Mouse (Mus musculus): ENCODE results near the gene Jam3.

The Jam3 gene

DNA sequence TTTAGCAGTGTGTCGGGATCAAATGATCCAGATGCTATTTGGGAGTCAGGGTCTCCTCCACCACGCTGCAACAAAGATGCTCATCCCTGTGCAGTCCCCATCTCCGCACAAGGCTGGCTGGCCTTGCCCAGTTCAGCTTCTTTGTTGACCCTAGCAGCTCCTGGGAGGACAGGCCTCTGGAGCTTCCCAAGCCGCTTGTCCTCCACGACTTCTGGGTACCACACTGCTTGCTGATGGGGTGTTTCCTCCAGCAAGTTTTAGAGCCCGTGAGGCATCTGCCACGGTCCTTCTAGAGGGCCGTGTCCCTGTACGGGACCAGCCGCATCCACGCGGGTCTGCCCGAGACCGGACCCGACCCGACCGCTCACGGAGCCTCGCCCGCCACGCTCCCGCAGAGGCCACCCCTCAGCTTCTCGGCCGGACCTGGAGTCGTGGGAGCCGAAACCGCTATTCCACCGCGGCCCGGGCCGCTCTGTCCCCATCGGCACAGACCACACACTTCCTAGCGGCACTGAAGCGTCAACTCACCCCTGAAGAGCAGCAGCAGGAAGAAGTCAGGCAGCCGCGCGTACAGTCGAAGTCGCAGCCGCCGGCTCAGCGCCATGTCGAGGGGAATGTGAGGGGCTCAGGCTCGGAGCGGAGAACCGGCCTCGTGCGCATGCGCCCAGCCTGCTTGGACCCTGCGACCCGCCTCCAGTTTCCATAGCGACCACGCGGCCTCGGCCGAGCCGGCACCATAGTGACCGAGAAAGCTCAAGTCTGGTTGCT is at the start of gene Jam3:
Jam3 (minus strand) TSS at position 659 of the 768 bp plus-strand sequence.
- peak; percentile 78 for DNase-seq (ENCODE audit: low read depth)

DNA sequence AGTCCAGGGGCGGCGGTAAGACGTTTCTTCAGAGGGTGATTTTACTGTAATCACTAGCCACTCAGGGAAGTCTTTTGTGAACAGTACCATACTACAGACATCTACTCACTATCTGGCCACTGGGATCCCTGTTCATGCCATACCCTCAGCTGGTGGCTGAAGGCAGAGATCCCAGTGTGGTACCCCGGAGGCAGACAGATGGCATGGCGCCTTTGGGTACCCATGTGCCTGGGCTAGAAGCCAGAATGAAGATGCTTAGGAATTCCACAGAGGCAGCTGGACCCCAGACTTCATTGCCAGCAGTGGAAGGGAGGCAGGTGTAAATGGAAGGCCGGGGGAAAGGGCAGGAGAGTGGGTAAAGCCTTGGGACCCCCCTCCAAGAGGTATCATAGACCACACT is 49.0 kb upstream of the Jam3 start:
- no peak for DNase-seq (ENCODE audit: low read depth)

DNA sequence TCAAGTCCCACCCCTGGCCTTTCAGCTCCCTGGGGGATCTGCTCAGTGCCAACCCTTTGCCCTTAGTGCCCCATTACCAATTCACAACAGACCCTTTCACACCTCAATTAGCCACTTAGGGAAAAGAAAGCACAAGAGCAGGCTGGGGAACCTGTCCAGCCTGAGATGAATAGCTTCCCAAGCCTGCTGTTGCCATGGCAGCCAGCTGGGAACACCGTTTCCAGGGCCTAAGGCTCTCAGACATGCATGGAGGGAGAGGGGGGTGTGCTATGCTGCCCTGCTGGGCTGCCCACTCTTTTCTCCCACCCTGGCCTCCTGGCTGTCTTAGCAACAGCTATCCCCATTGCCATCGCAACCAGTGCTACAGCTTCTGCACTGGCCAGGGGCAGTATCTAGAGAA is 47.9 kb upstream of the Jam3 start:
- no peak for DNase-seq (ENCODE audit: low read depth)

DNA sequence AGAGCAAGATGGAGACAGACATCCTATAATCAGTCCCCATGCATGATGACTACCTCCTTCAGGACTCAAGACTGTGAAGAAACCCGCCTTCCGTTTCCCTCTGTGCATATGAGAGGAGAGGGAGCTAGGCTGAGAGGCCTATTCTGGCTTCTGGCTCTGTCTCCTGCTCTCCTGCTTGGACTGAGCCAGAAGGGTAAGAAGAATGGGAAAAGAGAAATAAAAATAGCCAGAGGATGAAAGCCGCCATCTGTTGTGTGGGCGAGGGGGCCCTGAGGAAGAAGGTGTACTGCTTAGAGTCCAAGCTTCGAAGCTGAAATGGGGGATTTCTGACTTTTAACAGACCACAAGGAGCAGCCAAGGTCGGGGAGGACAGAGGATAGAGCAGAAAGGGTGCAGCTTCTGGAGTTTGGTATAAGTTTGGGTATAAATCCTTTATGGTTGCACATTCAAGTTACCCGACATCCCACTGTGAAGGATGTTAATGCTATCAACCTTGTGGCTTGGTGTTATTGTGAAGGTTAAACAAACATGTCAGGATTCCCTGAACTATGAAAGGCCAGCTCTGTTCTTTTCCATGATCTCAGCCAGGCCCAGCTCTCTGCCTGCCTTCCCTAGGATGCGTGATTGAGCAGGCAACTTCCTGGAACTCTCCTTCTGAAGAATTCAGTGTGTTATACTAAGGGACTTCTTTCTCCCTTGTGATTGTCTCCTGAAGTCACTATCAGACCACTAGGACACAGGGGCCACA is 46.4 kb upstream of the Jam3 start:
- DNase-seq (ENCODE audit: low read depth), result no peak

- DNase-seq (ENCODE audit: low read depth), result no peak
These were observed 38.4 kb upstream of the Jam3 start for GRCm38 (mm10) chr9:27193592-27194080.

GRCm38 (mm10) chr9:27192761-27193591 is 37.8 kb upstream of the Jam3 start:
- DNase-seq (ENCODE audit: low read depth), result no peak

- peak; percentile 88 for DNase-seq (ENCODE audit: low read depth)
These were observed 37.0 kb upstream of the Jam3 start for GRCm38 (mm10) chr9:27192001-27192760.

DNA sequence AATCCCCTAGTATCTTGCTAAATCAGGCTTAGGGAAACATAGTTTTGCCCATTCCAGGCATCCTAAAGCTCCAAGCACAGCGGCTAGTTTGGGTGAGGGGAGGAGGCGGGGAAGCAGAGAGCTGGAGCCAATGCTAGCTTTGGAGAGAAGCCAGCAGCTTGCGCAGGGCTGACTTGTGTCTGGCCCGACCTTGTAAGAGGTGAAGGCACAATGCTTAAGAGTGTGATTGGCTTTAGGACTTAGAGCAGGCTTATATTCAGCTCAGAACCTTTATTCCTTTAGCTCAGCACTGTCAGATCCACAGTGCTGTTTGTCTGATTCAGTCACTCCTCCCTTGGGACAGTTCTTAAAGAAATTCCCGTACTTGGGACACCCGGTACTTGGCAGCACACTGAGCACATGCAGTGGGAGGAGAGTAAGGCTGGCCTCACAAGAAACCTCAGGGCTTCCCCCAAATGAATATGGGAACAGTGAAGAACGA is 36.3 kb upstream of the Jam3 start:
- DNase-seq (ENCODE audit: low read depth), result peak; percentile 48

DNA sequence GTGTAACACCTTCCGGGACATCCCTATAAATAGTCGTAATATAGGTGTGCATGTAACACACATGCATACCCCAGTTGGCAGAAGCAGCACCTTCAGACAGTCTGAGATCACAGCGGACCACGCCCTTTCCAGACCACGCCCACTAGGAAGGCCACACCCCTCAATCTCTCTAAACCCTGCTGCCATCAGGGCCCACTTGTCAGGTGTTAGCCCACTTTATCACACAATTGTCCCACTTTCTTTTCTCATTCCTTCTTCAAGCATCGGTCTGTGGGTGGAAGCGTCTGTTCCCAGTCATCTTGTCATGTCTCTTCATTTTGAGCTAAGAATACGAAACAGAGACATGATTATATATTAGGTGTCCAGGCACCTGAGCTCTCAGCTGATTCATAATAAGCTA is 35.2 kb upstream of the Jam3 start:
- no peak for DNase-seq (ENCODE audit: low read depth)

- DNase-seq (ENCODE audit: low read depth), result no peak
These were observed 34.1 kb upstream of the Jam3 start for GRCm38 (mm10) chr9:27189306-27189705.

GRCm38 (mm10) chr9:27188677-27189241 is 33.5 kb upstream of the Jam3 start:
- no peak for DNase-seq (ENCODE audit: low read depth)

DNA sequence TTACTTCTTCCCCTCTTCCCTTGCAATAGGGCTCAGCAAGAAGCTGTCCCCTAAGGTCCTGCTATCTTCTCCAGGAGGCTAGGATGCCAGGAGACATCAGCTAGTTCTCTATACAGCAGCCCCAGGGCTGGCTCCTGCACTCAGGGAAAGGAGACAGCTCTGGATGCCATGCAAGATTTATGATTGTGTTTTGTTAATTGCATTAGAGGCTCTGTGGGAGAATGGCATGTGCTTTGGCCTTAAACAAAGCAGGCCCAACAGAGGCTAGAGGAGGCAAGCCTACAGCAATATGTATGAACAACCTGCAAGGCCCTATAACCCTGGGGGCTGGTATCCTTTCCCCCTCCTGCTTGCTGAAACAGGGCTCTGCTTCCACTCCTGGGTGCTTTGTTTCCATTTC is 30.6 kb upstream of the Jam3 start:
- DNase-seq (ENCODE audit: low read depth), result no peak

- DNase-seq (ENCODE audit: low read depth), result no peak
These were observed 26.9 kb upstream of the Jam3 start for GRCm38 (mm10) chr9:27182087-27182486.

- no peak for DNase-seq (ENCODE audit: low read depth)
These were observed 25.3 kb upstream of the Jam3 start for GRCm38 (mm10) chr9:27180492-27180891.

- DNase-seq (ENCODE audit: low read depth), result no peak
These were observed 23.7 kb upstream of the Jam3 start for GRCm38 (mm10) chr9:27178935-27179334.

- peak; percentile 54 for DNase-seq (ENCODE audit: low read depth)
These were observed 20.9 kb upstream of the Jam3 start for GRCm38 (mm10) chr9:27176154-27176553.

DNA sequence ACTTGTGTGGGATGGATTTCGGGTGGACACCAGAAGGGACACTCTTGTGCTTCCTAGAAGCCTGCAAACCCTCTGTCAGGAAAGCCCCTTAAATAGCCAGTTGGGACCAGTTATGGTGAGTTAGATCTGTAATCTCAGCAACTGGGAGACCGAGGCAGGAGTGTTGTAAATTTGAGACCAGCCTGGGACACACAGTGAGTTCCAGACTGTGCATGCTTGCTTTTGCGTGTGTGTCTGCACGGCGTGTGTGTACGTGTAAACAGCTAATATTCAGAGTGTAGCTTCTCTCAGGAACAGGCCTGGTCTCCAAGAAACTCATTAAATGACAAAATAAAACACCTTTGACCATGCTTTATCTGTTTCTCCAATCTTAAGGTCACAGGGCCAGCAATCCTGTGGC is 20.5 kb upstream of the Jam3 start:
- no peak for DNase-seq (ENCODE audit: low read depth)

GRCm38 (mm10) chr9:27175241-27175640 is 20.0 kb upstream of the Jam3 start:
- DNase-seq (ENCODE audit: low read depth), result no peak

DNA sequence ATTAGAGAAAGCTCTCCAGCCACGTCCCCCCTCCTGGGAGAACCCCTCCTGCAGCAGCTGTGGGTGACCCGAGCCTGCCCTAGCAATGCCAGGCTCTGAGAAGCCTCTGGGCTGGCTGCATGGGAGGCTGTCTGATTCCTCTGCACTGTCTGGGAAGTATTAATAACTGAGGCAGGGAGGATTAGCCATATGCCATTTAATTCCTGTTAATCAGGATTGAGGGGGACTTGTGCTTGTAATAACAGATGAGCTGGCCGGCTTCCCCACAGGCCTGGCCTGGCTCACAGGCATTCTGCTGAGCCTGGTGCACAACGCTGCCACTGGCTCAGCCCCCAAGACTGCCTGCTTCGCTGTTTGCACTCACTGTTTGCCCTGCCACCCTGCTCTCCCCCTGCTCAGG is 18.9 kb upstream of the Jam3 start:
- DNase-seq (ENCODE audit: low read depth), result no peak

DNA sequence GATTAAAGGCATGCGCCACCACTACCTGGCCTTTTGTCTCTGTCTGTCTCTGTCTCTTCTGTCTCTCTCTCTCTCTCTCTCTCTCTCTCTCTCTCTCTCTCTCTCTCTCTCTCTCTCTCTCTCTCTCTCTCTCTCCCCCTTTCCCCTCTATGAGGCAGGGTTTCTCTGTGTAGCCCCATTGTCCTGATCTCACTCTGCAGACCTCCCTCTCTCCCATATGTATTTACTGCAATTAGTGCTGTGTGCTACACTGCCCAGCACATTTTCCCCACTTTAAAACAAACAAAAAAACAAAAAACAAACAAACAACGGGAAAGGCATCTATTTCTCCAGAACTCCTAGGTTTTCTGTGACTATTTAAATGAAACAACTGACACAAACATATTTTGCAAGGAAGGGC is 18.4 kb upstream of the Jam3 start:
- no peak for DNase-seq (ENCODE audit: low read depth)

GRCm38 (mm10) chr9:27172839-27173238 is 17.6 kb upstream of the Jam3 start:
- no peak for DNase-seq (ENCODE audit: low read depth)
